Mouse (Mus musculus): ENCODE results near the gene Wdr24. TPM values are rescaled to one million over a fixed set of nuclear protein-coding genes. Genes with fewer than 3 reads are reported as not detected.
A peak's percentile ranks its signal among the peaks of the same experiment; 100 is the strongest.
"Not testable (repeated sequence)": the region's sequence is repeated elsewhere in the genome, so short reads cannot be mapped to it uniquely, and the experiment has no call there.

The Wdr24 gene
- total RNA-seq, 1 experiment from 2014 or later: 15.6 TPM

DNA sequence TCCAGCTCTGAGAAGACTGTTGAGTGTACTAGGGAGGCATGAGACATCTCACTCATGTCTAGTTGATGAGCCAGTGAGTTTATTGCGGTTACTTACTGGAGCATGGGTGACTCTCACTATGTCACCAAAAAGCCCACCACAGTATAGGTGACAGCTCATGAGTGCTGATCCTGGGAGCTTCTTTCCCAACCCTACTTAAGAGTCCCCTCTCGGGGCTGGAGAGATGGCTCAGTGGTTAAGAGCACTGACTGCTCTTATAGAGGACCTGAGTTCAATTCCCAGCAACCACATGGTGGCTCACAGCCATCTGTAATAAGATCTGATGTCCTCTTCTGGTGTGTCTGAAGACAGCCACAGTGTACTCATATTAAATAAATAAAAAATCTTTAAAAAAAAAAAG, 46.5 kb downstream of the Wdr24 start:
- ATAC-seq (replicated peaks; ENCODE audit: insufficient number of reproducible peaks, low FRiP score, low TSS enrichment, poor library complexity, severe bottlenecking): no peak

DNA sequence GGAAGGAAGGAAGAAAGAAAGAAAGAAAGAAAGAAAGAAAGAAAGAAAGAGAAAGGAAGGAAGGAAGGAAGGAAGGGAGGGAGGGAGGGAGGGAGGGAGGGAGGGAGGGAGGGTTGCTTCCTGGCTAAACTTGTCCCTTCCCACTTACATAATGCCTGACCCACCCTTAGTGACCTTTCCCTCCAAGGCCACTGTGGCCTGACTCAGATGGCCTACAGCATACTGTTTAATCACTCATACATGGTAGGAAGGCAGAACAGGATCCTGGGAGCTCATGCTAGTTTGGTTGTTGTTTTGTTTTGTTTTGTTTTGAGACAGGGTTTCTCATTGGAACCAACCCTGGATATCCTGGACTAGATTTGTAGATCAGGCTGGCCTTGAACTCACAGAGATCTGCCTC, 48.1 kb downstream of the Wdr24 start:
- not testable (repeated sequence) for ATAC-seq (replicated peaks; ENCODE audit: insufficient number of reproducible peaks, low FRiP score, low TSS enrichment, poor library complexity, severe bottlenecking)

- no peak for ATAC-seq (replicated peaks; ENCODE audit: insufficient number of reproducible peaks, low FRiP score, low TSS enrichment, poor library complexity, severe bottlenecking)
Measured at GRCm38 (mm10) chr17:25872676-25873075, 49.2 kb downstream of the Wdr24 start.

GRCm38 (mm10) chr17:25873405-25874147, 50.1 kb downstream of the Wdr24 start:
- no peak for ATAC-seq (replicated peaks; ENCODE audit: insufficient number of reproducible peaks, low FRiP score, low TSS enrichment, poor library complexity, severe bottlenecking)

DNA sequence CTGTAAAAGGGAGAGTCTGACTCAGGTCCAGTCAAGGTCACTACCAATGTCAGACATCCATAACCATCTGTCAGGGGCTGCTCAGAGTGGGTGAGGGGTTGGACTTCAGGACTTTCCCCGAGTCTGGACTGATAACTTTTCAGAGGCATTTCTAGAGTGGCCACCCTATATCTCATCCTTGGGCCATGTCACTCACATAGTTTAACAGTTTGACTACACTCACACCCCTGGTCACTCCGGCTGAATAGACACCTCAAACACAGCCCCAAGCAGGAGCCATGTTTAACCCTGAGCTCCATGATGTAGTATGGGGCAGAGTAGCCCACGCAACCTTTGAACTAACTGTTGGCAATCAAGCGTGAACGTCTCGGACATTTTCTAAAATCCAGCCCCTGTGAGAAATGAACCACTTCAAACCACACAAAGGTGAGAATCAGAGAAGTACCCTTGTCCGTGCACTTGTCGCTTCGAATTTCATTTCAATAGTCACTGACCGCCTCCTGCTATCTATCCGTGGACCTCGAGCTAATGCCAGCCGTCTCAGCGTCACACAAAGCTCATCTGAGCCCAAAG, 50.8 kb downstream of the Wdr24 start:
- no peak for ATAC-seq (replicated peaks; ENCODE audit: insufficient number of reproducible peaks, low FRiP score, low TSS enrichment, poor library complexity, severe bottlenecking)

DNA sequence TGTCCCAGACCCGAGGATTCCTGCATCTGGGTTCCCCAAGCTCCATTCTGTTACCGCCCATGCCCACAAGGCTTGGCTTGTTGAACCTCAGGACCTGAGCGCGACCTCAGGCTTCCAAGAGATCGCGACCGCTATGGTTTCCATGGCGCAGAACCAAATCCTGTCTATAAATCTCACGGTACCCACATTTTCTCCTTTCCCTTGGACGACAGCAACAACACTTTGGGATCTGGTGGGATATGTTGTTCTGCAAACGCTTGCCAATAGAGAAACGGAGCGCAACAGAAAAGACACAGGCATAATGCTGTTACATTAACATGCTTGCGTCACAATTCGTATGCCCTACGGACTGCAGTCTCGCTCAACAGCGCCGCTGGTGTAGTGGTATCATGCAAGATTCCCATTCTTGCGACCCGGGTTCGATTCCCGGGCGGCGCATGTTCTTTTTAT, 51.3 kb downstream of the Wdr24 start, which contains the start of gene Mettl26:
Mettl26 (plus strand) TSS at position 354 of the 450 bp plus-strand sequence.
- peak; percentile 57 for ATAC-seq (replicated peaks; ENCODE audit: insufficient number of reproducible peaks, low FRiP score, low TSS enrichment, poor library complexity, severe bottlenecking)

DNA sequence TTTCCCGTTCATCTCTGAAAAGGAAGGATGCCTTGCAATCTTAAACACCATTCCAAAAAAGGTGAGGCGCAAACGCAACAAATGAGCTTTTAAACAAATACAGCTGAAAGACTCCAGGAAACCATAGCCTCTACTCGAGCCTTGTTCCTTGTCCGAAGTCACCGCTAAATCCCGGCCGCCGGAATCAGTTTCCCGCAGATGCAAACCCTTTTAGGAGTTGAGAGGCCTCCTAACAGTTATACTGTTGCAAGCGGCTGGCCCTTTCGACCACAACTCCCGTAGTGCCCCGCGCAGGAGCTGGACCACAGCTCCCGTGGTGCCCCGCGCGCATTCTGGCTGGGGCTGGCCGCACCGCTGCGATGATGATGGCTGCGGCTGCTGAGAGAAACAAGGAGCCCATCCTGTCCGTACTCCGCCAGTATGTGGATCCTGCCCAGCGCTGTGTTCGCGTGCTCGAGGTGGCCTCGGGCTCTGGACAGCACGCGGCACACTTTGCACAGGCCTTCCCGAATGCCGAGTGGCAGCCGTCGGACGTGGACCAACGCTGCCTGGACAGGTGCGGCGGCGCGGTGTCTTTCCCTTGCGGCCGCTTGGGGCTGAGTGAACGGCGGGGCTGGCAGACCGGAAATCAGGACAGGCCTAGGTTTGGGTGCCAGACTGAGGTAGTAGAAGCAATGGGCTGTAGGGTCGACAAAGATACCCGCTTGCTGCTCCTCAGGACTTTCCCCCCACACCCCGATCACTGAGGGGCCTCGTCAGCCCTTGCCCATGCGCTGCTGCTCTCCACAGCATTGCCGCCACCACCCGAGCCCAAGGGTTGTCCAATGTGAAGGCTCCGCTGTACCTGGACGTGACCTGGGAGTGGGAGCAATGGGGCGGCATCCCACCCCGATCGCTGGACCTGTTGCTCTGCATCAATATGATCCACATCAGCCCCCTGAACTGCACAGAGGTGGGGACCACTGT, 52.0 kb downstream of the Wdr24 start:
- peak; percentile 69 for ATAC-seq (replicated peaks; ENCODE audit: insufficient number of reproducible peaks, low FRiP score, low TSS enrichment, poor library complexity, severe bottlenecking)

GRCm38 (mm10) chr17:25876347-25876915, 53.0 kb downstream of the Wdr24 start:
- no peak for ATAC-seq (replicated peaks; ENCODE audit: insufficient number of reproducible peaks, low FRiP score, low TSS enrichment, poor library complexity, severe bottlenecking)

- no peak for ATAC-seq (replicated peaks; ENCODE audit: insufficient number of reproducible peaks, low FRiP score, low TSS enrichment, poor library complexity, severe bottlenecking)
Measured at GRCm38 (mm10) chr17:25877025-25877424, 53.6 kb downstream of the Wdr24 start.

DNA sequence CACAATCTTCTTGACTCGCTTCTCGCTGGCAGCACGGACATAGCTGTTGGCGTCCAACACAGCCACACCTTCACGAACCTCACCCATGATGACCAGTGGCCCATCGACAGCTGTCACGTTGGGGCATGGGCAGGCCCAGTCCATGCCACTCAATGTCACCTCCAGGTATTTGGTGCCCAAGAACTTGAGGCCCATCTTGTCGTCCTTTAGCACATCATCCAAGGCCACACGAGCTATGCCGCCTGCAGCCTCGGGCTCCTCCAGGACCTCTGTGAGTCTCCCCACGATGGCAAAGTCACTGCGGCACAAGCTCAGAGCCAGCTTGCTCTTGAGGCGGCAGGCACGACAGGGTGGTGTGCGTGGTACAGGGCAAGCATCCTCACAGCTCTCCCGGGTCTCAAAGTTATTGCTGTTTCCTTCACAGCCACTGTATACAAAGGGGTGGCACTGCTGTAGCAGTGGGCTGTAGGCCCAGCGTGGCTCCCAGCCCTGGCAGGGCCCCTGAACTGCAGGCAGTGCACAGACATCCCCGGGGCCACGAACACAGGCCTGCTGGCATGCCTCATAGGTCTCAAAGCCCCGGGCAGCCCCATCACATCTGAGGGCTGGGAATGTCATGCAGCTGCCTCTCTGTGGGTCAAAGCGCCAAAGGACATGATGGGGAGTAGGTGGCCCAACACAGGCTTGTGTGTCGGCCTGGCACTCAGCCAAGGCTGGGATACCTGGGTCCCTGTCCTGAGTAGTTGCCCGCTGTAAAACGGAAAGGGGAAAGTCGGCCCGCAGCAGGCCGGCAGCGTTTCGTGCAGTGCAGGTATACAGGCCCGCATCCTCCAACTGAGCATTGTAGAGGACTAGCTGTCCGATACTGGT, 54.5 kb downstream of the Wdr24 start:
- ATAC-seq (replicated peaks; ENCODE audit: insufficient number of reproducible peaks, low FRiP score, low TSS enrichment, poor library complexity, severe bottlenecking): no peak

Other genes with a start within 250 kb of the Wdr24 start
- gene Lmf1, start 244.5 kb upstream of the Wdr24 start, total RNA-seq (2017): 10.4 to 17.8 TPM (median 11.8 TPM) in 3 replicates
- gene Gng13, start 106.5 kb upstream of the Wdr24 start, total RNA-seq (2017): not detected in 3 replicates
- 1.1 to 5.0 TPM (median 3.0 TPM) in 3 replicates for gene Chtf18, start 96.2 kb upstream of the Wdr24 start, total RNA-seq (2017)
- gene Rpusd1, start 96.0 kb upstream of the Wdr24 start, total RNA-seq (2017): 0.95 to 2.5 TPM in 2 of 3 replicates, not detected in the other
- not detected in 3 replicates for gene Mslnl, start 87.6 kb upstream of the Wdr24 start, total RNA-seq (2017)
- not detected in 3 replicates for gene Msln, start 69.2 kb upstream of the Wdr24 start, total RNA-seq (2017)
- gene Narfl, start 49.9 kb upstream of the Wdr24 start, total RNA-seq (2017): 22.3 to 32.1 TPM (median 27.3 TPM) in 3 replicates
- gene Haghl, start 38.0 kb upstream of the Wdr24 start, total RNA-seq (2017): 16.0 to 49.1 TPM (median 25.3 TPM) in 3 replicates
- gene Ccdc78, start 37.0 kb upstream of the Wdr24 start, total RNA-seq (2017): not detected in 3 replicates
- gene Fam173a, start 30.7 kb upstream of the Wdr24 start, total RNA-seq (2017): 30.7 to 53.7 TPM (median 38.7 TPM) in 3 replicates
- not detected in 3 replicates for gene AC134908.4, start 28.0 kb upstream of the Wdr24 start, total RNA-seq (2017)
- gene Metrn, start 26.5 kb upstream of the Wdr24 start, total RNA-seq (2017): 5.1 to 6.4 TPM (median 6.1 TPM) in 3 replicates
- gene Fbxl16, start 14.5 kb upstream of the Wdr24 start, total RNA-seq (2017): not detected in 3 replicates
- 7.9 to 20.3 TPM (median 11.0 TPM) in 3 replicates for gene Jmjd8, start 5.2 kb downstream of the Wdr24 start, total RNA-seq (2017)
- gene Stub1, start 9.8 kb downstream of the Wdr24 start, total RNA-seq (2017): 74.5 to 81.4 TPM (median 75.3 TPM) in 3 replicates
- 1.8 TPM in 1 of 3 replicates, not detected in the others for gene Rhbdl1, start 13.7 kb downstream of the Wdr24 start, total RNA-seq (2017)
- 0.43 to 2.9 TPM (median 2.1 TPM) in 3 replicates for gene Gm20683, start 18.1 kb downstream of the Wdr24 start, total RNA-seq (2017)
- 17.6 to 38.7 TPM (median 34.3 TPM) in 3 replicates for gene Rhot2, start 21.2 kb downstream of the Wdr24 start, total RNA-seq (2017)
- 2.9 to 7.7 TPM (median 3.4 TPM) in 3 replicates for gene Wdr90, start 37.9 kb downstream of the Wdr24 start, total RNA-seq (2017)
- 1.1 to 5.7 TPM (median 1.6 TPM) in 3 replicates for gene Mcrip2, start 45.1 kb downstream of the Wdr24 start, total RNA-seq (2017)
- gene Mettl26, start 51.4 kb downstream of the Wdr24 start, total RNA-seq (2017): 1.3 to 10.0 TPM (median 7.0 TPM) in 3 replicates
- 1.0 to 2.1 TPM (median 1.4 TPM) in 3 replicates for gene Wfikkn1, start 57.2 kb downstream of the Wdr24 start, total RNA-seq (2017)
- gene Rab40c, start 96.1 kb downstream of the Wdr24 start, total RNA-seq (2017): 3.5 to 7.1 TPM (median 3.8 TPM) in 3 replicates
- 13.5 to 34.1 TPM (median 18.4 TPM) in 3 replicates for gene Pigq, start 121.3 kb downstream of the Wdr24 start, total RNA-seq (2017)
- not detected in 3 replicates for gene Nhlrc4, start 121.3 kb downstream of the Wdr24 start, total RNA-seq (2017)
- not detected in 3 replicates for gene A930017K11Rik, start 128.9 kb downstream of the Wdr24 start, total RNA-seq (2017)
- gene Capn15, start 162.2 kb downstream of the Wdr24 start, total RNA-seq (2017): 2.3 to 6.6 TPM (median 6.1 TPM) in 3 replicates
- gene Rab11fip3, start 245.9 kb downstream of the Wdr24 start, total RNA-seq (2017): 0.32 to 4.0 TPM (median 1.2 TPM) in 3 replicates